Mouse (Mus musculus) embryonic facial prominence, embryonic 15.5 days (tissue): ENCODE measurements at regions not wholly inside any gene's neighbourhood (a gene's known extent, or its start where the extent isn't known, plus 50 kb on each side); places are given as distances from the start of the nearest gene placed in this dataset.

ENCODE experiments used
- ATAC-seq: fragments of 200-750 bp; cut with Nextera tagmentation; 2 replicates; pipeline ENCODE4 v1.8.0; 2017; ENCODE audit warnings: low read depth, moderate TSS enrichment; ENCODE audit not compliant: insufficient number of reproducible peaks, low FRiP score, low TSS enrichment
- H3K27ac ChIP-seq: fragments of 300-500 bp; sonication (generic); replicated peaks from 2 replicates; pipeline ENCODE4 v1.5.1; 2015; ENCODE audit warnings: mild to moderate bottlenecking, inconsistent platforms
- H3K27me3 ChIP-seq: fragments of 300-500 bp; sonication (generic); 2 replicates; pipeline ENCODE4 v1.6.1; 2015; ENCODE audit warnings: inconsistent platforms
- H3K36me3 ChIP-seq: fragments of 300-500 bp; sonication (generic); 2 replicates; pipeline ENCODE4 v1.6.1; 2015; ENCODE audit warnings: mild to moderate bottlenecking, inconsistent platforms
- H3K4me1 ChIP-seq: fragments of 300-500 bp; sonication (generic); 2 replicates; pipeline ENCODE4 v1.6.1; 2015; ENCODE audit warnings: inconsistent platforms
- H3K4me2 ChIP-seq: fragments of 300-500 bp; sonication (generic); replicated peaks from 2 replicates; pipeline ENCODE4 v1.6.1; 2015; ENCODE audit warnings: mild to moderate bottlenecking, inconsistent platforms
- H3K4me3 ChIP-seq: fragments of 300-500 bp; sonication (generic); replicated peaks from 2 replicates; pipeline ENCODE4 v1.5.1; 2015; ENCODE audit warnings: mild to moderate bottlenecking, inconsistent platforms
- H3K9ac ChIP-seq: fragments of 300-500 bp; sonication (generic); 2 replicates; pipeline ENCODE4 v1.6.1; 2015; ENCODE audit warnings: inconsistent platforms
- H3K9me3 ChIP-seq: fragments of 300-500 bp; sonication (generic); replicated peaks from 2 replicates; pipeline ENCODE4 v1.6.1; 2016; ENCODE audit warnings: inconsistent platforms
- WGBS: fragments of 180-500 bp; shearing (Covaris S2); methylation state at CpG from one replicate; pipeline ENCODE4 v1.1.7; 2015; 5-methylcytosine and 5-hydroxymethylcytosine counted together

DNA sequence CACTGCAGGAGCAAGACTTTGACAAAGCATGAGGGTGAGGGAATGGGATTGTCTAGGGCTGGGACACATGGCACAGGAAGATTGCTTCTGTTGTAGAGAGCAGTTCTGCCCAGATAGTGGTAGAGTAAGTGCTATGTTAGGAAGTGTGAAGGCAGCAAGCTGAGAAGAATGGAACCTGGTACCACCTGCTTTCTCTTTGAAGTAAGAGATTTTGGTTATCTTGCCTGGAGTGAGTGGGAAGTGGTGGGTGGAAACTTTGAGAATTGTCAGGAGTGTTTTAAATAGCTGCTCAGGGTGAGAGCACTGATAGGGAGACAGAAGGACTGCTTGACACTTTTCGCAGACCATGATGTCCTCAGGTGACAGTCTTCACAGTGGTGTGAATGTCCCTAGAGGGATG is 81.0 kb upstream of the Fam49a start:
- 83% methylated on average over 1 of the region's 1 CpGs for WGBS
- no peaks in the 10 kb centered on the region for H3K27me3 ChIP-seq
- no peaks in the 10 kb centered on the region for H3K4me1 ChIP-seq
- H3K9me3 ChIP-seq, result no peaks in the 10 kb centered on the region
- no peak overlapping the region for H3K4me3 ChIP-seq
- no peaks in the 10 kb centered on the region for H3K36me3 ChIP-seq
- ATAC-seq, result no peak
- no peak overlapping the region for H3K4me2 ChIP-seq
- H3K9ac ChIP-seq, result no peak overlapping the region
- H3K27ac ChIP-seq, result no peak overlapping the region

DNA sequence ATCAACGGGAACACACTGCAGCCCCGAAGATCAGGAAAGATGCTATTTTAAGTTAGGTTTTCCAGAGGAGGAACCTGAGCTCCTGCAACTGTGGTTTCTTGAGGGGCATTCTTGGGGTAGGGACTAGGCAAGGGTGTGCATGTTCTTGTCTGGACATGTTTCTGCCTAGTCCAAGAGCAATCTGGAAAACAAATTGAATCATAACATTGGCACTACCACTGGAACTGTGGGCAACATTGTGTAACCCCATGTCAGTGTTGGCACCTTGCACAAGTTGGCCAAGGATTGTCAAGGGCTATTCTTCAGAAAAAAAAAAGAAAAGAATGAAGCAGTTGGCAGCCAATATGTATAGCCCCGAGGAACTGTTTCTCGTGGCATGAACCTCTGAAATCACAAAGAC is 80.3 kb upstream of the Fam49a start:
- no peak overlapping the region for H3K4me2 ChIP-seq
- no peak overlapping the region for H3K9ac ChIP-seq
- H3K36me3 ChIP-seq, result no peaks in the 10 kb centered on the region
- H3K9me3 ChIP-seq, result no peaks in the 10 kb centered on the region
- H3K4me1 ChIP-seq, result no peaks in the 10 kb centered on the region
- H3K27ac ChIP-seq, result no peak overlapping the region
- 81% methylated on average over 4 of the region's 4 CpGs for WGBS
- no peak overlapping the region for H3K4me3 ChIP-seq
- H3K27me3 ChIP-seq, result no peaks in the 10 kb centered on the region
- ATAC-seq, result no peak

DNA sequence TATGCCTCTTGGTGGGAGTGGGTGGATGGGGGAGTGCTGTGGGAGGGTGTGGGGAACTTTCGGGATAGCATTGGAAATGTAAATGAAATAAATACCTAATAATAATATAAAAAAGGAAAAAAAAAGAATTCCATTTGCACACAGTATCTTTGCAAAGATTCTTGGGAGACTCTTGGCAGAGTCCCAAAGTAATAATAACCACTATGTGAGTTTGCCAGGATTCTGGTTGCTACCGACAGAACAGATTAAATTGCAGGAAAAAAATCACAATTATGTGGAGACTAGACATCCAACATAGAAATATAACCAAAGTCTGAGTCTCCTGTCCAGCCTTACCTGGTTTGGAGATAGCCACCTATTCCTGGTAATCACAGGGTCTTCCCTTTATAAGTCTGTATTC is 75.6 kb upstream of the Fam49a start:
- no peaks in the 10 kb centered on the region for H3K36me3 ChIP-seq
- H3K4me1 ChIP-seq, result no peaks in the 10 kb centered on the region
- H3K27me3 ChIP-seq, result no peaks in the 10 kb centered on the region
- H3K27ac ChIP-seq, result no peak overlapping the region
- ATAC-seq, result no peak
- no peaks in the 10 kb centered on the region for H3K9me3 ChIP-seq
- H3K4me2 ChIP-seq, result no peak overlapping the region
- WGBS, result 59% methylated on average over 2 of the region's 2 CpGs
- no peak overlapping the region for H3K9ac ChIP-seq
- no peak overlapping the region for H3K4me3 ChIP-seq

DNA sequence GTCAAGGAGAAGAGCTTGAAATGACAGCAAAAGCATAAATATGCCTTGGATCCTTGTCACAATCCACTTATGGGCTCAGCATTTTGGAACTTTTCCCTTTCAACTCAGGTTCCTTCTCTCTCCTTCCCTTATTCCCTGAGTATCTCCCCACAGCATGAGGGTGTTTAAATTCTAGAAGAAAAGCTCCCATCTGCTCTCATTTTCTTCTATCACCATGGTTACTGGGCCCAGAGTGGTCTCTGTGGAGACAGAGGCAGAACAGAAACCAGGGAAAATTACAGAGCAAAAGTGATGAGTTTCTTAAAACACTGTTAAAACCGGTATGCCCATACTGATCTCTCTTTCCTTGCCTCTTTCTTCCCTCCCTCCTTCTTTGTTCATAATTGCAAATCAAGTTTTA is 66.9 kb upstream of the Fam49a start:
- Histone ChIP-seq H3K36me3 (no peaks in the 10 kb centered on the region), H3K9me3 (no peaks in the 10 kb centered on the region), H3K4me3 (no peak overlapping the region), H3K27ac (no peak overlapping the region), H3K27me3 (no peaks in the 10 kb centered on the region), H3K4me2 (no peak overlapping the region), H3K4me1 (no peaks in the 10 kb centered on the region), H3K9ac (no peak overlapping the region)
- no peak for ATAC-seq
- 76% methylated on average over 1 of the region's 1 CpGs for WGBS

DNA sequence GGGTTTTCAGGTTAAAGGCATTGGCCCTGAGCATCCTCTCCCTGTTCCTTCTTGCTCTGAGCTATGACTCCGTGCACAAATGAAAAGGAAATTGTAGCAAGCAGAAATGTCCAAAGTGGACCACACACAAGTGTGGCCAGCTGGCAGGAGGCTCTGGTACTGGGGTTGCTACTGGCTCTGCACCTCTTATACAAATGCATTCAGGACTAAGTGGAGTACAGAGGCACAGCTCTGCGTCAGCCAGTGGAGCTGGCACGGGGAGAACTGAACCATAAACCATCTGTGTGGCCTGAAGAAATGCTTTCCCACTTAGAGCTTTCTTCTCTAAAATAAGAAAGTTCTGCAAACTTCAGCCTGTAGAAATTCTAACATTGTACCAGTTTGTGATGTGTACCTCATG is 65.3 kb upstream of the Fam49a start:
- H3K4me2 ChIP-seq, result no peak overlapping the region
- no peaks in the 10 kb centered on the region for H3K4me1 ChIP-seq
- WGBS, result 67% methylated on average over 3 of the region's 3 CpGs
- H3K4me3 ChIP-seq, result no peak overlapping the region
- no peaks in the 10 kb centered on the region for H3K36me3 ChIP-seq
- ATAC-seq, result no peak
- H3K9me3 ChIP-seq, result no peaks in the 10 kb centered on the region
- H3K27ac ChIP-seq, result no peak overlapping the region
- H3K27me3 ChIP-seq, result no peaks in the 10 kb centered on the region
- H3K9ac ChIP-seq, result no peak overlapping the region

DNA sequence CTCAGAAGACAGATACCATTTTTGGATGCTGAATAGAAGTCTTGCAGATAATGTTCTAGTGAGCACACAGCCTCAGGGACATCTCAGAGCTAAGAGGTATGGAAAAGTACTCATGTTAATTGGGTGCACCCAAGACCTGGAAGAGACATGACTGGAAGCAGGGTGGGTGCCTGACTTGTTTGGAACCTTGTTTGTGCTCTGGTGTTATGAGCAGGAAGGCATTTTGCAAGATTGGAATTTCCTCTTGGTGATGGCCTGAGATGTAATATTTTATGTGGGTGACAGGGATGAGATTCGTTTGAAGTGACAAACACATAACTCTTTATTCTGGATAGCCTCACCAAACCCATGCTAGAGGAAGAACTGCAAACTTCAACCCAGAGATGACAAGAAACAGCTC is 53.7 kb upstream of the Fam49a start:
- Histone ChIP-seq H3K4me1 (no peaks in the 10 kb centered on the region), H3K4me2 (no peak overlapping the region), H3K4me3 (no peak overlapping the region), H3K9me3 (no peaks in the 10 kb centered on the region), H3K36me3 (no peaks in the 10 kb centered on the region), H3K9ac (no peak overlapping the region), H3K27ac (no peak overlapping the region), H3K27me3 (no peaks in the 10 kb centered on the region)
- 27% methylated on average over 1 of the region's 1 CpGs for WGBS
- ATAC-seq, result no peak
